Mouse (Mus musculus): Measurements from ENCODE around the gene Zcchc2. TPM values are rescaled to one million over a fixed set of nuclear protein-coding genes. Genes with fewer than 3 reads are reported as not detected.

Gene Zcchc2
- polyA plus RNA-seq, 1 experiment from 2014 or later: 1.0 TPM

DNA sequence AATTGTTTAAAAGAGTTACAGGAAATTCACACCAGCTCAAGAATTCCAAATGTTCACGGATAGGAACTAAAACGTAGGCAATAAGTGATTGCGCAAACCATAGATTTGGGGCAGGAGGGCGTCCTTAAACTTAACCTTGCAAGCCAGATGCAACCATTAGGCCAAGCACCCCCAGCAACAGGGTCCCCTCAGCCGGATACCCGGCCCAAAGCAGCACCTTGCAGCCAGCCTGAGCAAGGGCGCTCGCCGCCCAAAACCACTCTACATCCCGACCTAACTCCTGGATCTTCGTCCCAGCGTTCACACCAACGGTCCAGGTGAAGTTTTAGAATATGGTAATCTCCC is 594 bp upstream of the Zcchc2 start:
- Histone ChIP-seq H3K4me3 (replicated peaks) (peak overlapping the region; percentile 86), H3K4me1 (replicated peaks) (peaks cover 58% of the 10 kb centered on the region), H3K9ac (peak overlapping the region; percentile 90), H3K9me3 (replicated peaks) (no peaks in the 10 kb centered on the region), H3K36me3 (replicated peaks) (no peaks in the 10 kb centered on the region), H3K27me3 (no peaks in the 10 kb centered on the region), H3K27ac (replicated peaks) (peak overlapping the region; percentile 96), H3K4me2 (peak overlapping the region; percentile 99)
- ATAC-seq (ENCODE audit: insufficient read depth): no peak
- WGBS (ENCODE audit: insufficient replicate concordance): 1% methylated on average over 13 of the region's 13 CpGs

DNA sequence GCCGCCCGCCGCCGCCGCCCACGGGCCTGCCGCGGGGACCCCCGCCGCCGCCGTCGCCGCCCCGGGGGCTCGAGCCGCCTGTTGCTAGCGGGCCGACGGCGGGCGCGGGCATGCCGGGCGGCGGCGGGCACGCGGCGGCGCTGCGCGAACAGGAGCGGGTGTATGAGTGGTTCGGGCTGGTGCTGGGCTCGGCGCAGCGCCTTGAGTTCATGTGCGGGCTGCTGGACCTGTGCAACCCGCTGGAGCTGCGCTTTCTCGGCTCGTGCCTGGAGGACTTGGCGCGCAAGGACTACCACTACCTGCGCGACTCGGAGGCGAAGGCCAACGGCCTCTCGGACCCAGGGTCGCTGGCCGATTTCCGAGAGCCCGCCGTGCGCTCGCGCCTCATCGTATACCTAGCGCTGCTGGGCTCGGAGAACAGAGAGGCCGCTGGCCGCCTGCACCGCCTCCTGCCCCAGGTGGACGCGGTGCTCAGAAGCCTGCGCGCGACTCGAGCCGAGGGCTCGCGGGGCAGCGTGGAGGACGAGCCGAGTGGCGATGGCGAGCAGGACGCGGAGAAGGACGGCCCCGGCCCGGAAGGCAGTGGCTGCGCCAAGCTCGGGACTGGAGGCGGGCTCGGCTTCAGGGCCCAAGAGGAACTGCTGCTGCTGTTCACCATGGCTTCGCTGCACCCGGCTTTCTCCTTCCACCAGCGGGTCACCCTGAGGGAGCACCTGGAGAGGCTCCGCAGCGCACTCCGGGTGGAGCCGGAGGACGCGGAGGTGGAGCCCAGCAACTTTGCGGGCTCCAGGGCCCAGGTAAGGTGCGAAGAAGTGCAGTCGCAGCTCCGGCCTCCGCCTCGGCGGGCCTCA is 930 bp downstream of the Zcchc2 start:
- no peaks in the 10 kb centered on the region for H3K9me3 ChIP-seq (replicated peaks)
- H3K27me3 ChIP-seq: no peaks in the 10 kb centered on the region
- under 1% methylated on average over 103 of the region's 104 CpGs for WGBS (ENCODE audit: insufficient replicate concordance)
- H3K36me3 ChIP-seq (replicated peaks): no peaks in the 10 kb centered on the region
- peaks cover 74% of the 10 kb centered on the region for H3K4me1 ChIP-seq (replicated peaks)
- peak overlapping the region; percentile 90 for H3K9ac ChIP-seq
- peak overlapping the region; percentile 86 for H3K4me3 ChIP-seq (replicated peaks)
- H3K4me2 ChIP-seq: peak overlapping the region; percentile 99
- peak overlapping the region; percentile 96 for H3K27ac ChIP-seq (replicated peaks)
- ATAC-seq (ENCODE audit: insufficient read depth): peak; percentile 13

DNA sequence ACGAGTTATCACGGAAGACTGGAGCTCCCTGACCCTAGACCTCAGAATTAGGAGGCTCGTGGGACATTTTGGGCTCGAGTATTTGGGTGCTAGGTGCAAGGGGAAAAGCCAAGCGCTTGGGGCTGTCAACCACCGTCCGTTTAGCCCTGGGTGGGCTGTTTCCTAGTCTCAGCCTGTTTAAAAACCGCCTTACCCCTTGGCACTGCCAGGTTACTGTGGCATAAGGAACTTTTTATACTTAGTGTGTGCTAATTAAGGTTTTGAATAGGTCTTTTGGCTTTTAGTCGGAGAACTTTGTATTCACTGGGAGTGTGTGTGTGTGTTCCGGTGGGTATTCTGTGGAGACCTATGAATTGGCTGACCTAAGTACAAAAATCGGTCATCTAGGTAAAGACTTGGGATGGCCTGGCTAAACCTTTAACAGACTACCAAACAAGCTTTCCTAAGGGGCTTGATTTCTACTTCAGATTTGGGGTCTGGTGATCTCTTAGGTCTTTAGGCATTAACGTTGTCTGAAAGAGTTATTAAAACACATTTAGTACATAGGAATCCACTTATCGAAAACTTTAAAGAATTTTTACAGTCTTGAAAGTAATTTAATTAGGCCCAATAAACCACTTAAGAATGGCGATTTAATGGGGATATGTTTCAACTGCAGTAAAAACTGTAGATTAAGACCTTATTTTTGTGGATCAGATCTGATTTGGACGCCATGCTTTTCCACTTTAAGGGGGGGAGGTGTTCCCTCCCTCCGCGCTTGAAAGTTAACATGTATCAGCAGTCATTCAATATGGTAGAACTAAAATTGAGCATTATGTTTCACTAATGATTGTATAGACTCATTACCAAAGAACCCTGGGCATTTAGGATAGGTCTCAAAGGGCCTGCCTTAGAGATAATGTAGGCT is 2.0 kb downstream of the Zcchc2 start:
- H3K27me3 ChIP-seq: no peaks in the 10 kb centered on the region
- no peaks in the 10 kb centered on the region for H3K9me3 ChIP-seq (replicated peaks)
- peak overlapping the region; percentile 96 for H3K27ac ChIP-seq (replicated peaks)
- H3K4me2 ChIP-seq: peak overlapping the region; percentile 99
- H3K9ac ChIP-seq: peak overlapping the region; percentile 90
- WGBS (ENCODE audit: insufficient replicate concordance): 11% methylated on average over 17 of the region's 17 CpGs
- no peak for ATAC-seq (ENCODE audit: insufficient read depth)
- peaks cover 74% of the 10 kb centered on the region for H3K4me1 ChIP-seq (replicated peaks)
- H3K36me3 ChIP-seq (replicated peaks): no peaks in the 10 kb centered on the region
- peak overlapping the region; percentile 86 for H3K4me3 ChIP-seq (replicated peaks)

DNA sequence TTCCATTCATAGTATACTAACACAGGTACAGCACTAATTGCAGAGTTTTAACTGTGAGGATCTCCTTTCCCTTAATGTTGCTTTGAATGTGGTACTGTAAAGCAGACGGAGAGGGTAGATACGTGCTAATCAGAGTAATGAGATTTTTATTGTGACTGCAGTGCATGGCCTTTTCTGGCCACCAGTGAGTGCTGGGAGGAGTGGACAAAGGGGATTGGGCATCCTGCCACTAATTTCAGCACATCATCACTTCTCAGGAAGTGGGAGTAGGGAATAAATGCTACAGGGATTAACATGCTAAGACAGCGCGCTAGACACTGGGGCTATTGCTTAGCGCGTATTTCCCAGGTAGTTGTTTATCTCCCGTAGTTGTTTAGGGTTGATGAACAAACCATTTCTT is 3.0 kb downstream of the Zcchc2 start:
- Histone ChIP-seq H3K9ac (peak overlapping the region; percentile 76), H3K27me3 (no peaks in the 10 kb centered on the region), H3K4me1 (replicated peaks) (peaks cover 78% of the 10 kb centered on the region), H3K4me3 (replicated peaks) (peak overlapping the region; percentile 86), H3K9me3 (replicated peaks) (no peaks in the 10 kb centered on the region), H3K4me2 (peak overlapping the region; percentile 99), H3K27ac (replicated peaks) (peak overlapping the region; percentile 84), H3K36me3 (replicated peaks) (no peaks in the 10 kb centered on the region)
- 4% methylated on average over 7 of the region's 7 CpGs for WGBS (ENCODE audit: insufficient replicate concordance)
- ATAC-seq (ENCODE audit: insufficient read depth): no peak

DNA sequence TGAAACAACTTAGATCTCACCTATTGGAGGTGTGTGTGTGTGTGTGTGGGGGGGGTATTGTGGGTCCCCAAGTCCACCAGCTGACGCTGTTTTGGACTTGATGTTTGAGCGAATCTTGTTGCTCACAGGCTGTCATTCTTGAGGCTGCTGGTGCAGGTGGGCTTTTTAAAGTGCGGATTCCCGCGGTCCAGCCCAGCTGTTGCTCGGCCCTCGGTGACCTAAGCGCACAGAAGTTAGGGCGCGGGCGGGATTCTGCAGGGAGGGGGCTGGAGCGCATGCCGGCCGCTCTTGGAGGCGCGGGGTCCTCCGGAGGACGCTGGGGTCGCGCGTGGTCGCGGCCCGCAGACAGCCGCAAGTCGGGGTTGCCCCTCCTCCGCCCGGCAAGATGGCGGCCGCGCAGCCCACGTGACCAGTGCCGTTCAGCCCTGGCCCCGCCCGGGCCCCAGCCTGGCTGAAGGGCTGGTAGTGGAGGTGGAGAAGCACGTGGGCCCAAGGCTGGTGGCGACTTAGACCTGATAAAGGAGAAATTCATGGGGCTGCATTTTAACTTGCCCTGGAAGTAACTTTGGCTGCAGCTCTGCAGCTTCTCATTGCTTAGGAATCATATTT is 3.5 kb downstream of the Zcchc2 start:
- peak; percentile 53 for ATAC-seq (ENCODE audit: insufficient read depth)
- peak overlapping the region; percentile 86 for H3K4me3 ChIP-seq (replicated peaks)
- peak overlapping the region; percentile 84 for H3K27ac ChIP-seq (replicated peaks)
- H3K9ac ChIP-seq: peak overlapping the region; percentile 76
- no peaks in the 10 kb centered on the region for H3K27me3 ChIP-seq
- H3K4me1 ChIP-seq (replicated peaks): peaks cover 80% of the 10 kb centered on the region
- no peaks in the 10 kb centered on the region for H3K36me3 ChIP-seq (replicated peaks)
- H3K9me3 ChIP-seq (replicated peaks): no peaks in the 10 kb centered on the region
- H3K4me2 ChIP-seq: peak overlapping the region; percentile 99
- WGBS (ENCODE audit: insufficient replicate concordance): 0% methylated on average over 37 of the region's 37 CpGs

DNA sequence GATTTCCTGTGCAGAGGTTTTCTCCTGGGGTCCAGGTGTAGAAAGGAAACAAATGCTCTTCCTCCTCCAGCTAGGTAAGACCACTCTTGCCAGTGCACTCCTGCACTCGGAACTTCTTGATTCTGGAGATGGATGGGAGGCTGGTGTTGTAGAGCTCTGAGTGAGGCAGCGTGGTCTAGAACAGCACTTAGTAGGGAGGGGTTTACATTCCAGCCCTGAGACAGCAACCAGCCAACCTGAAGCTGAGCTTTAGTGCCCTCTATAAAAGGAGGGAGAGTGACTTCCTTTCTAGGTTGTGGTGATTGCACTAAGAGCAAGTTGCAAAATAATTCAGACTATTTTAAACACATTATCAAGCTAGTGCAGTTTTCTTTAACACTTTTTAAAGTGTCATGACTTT is 5.8 kb downstream of the Zcchc2 start:
- Histone ChIP-seq H3K27ac (replicated peaks) (peak overlapping the region; percentile 33; the same call in 1 of the 2 replicates), H3K4me1 (replicated peaks) (peaks cover 66% of the 10 kb centered on the region), H3K4me2 (no peak overlapping the region), H3K36me3 (replicated peaks) (no peaks in the 10 kb centered on the region), H3K27me3 (no peaks in the 10 kb centered on the region), H3K9me3 (replicated peaks) (no peaks in the 10 kb centered on the region), H3K4me3 (replicated peaks) (no peak overlapping the region), H3K9ac (no peak overlapping the region)
- ATAC-seq (ENCODE audit: insufficient read depth): no peak
- WGBS (ENCODE audit: insufficient replicate concordance): 45% methylated on average over 2 of the region's 2 CpGs

DNA sequence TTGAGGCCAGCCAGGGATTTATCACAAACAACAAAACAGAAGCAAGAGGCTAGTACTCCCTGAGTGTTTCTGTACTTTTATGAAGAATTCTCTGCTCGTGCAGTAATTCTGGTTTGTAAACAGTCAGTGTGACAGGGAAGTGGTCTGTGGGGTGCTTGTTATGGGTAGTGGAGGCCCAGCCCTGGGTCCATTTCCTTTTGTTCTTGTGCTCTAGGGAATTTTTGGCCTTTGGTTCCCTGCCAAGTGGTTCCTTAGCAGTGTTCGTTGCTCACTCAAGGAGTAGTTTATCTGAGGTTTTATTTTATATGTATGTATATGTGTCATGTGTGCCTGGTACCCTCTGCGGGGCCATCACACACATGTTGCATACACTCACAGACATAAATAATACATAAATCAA is 7.1 kb downstream of the Zcchc2 start:
- no peak overlapping the region for H3K9ac ChIP-seq
- 39% methylated on average over 3 of the region's 3 CpGs for WGBS (ENCODE audit: insufficient replicate concordance)
- no peak overlapping the region for H3K4me2 ChIP-seq
- no peaks in the 10 kb centered on the region for H3K9me3 ChIP-seq (replicated peaks)
- H3K4me1 ChIP-seq (replicated peaks): peaks cover 57% of the 10 kb centered on the region
- H3K27ac ChIP-seq (replicated peaks): no peak overlapping the region
- no peak overlapping the region for H3K4me3 ChIP-seq (replicated peaks)
- H3K36me3 ChIP-seq (replicated peaks): no peaks in the 10 kb centered on the region
- ATAC-seq (ENCODE audit: insufficient read depth): no peak
- no peaks in the 10 kb centered on the region for H3K27me3 ChIP-seq

DNA sequence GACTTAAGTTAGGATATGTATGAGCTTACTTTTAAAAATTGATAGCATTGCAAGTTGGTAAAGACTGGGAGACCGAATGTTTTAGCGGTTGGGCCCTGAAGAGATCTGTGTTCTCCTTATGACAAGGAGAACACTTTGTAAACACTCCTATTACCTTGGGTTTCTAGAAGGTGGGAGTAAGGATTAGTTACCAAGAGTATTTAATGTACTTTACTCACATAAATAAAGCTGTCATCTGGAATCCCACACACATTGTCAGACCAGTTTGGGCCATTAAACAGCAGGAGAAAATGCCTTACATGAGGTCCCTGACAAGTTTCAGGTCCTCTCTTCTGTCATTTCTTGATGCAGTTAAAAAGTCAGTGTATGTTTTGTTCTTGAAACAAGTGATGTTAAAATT is 9.6 kb downstream of the Zcchc2 start:
- Histone ChIP-seq H3K4me3 (replicated peaks) (no peak overlapping the region), H3K9ac (no peak overlapping the region), H3K9me3 (replicated peaks) (no peaks in the 10 kb centered on the region), H3K4me2 (no peak overlapping the region), H3K36me3 (replicated peaks) (peaks cover 10% of the 10 kb centered on the region), H3K27ac (replicated peaks) (no peak overlapping the region), H3K27me3 (no peaks in the 10 kb centered on the region), H3K4me1 (replicated peaks) (peaks cover 35% of the 10 kb centered on the region)
- no peak for ATAC-seq (ENCODE audit: insufficient read depth)
- WGBS (ENCODE audit: insufficient replicate concordance): 84% methylated on average over 2 of the region's 2 CpGs

DNA sequence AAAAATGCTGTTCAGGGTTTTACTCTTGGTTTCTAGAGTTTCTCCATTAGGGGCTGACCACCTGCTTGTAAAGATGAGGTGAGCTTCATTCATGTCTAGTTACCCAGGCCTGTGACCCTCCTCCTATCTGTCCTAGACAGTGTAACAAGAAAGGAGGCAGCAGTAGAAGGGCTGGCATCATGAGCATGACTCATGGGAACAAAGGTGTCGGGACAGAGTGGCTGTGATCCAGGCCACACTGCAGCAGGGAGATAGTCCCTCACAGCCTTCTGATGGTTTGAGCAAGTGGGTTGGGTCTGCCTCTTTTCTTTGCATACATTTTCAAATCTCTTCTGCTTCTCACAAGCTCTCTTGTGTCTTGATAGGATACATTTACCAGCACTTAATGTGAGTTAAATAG is 17.4 kb downstream of the Zcchc2 start:
- Histone ChIP-seq H3K9ac (no peak overlapping the region), H3K4me2 (no peak overlapping the region), H3K27ac (replicated peaks) (no peak overlapping the region), H3K27me3 (no peaks in the 10 kb centered on the region), H3K4me1 (replicated peaks) (no peaks in the 10 kb centered on the region), H3K4me3 (replicated peaks) (no peak overlapping the region), H3K36me3 (replicated peaks) (peaks cover 56% of the 10 kb centered on the region), H3K9me3 (replicated peaks) (no peaks in the 10 kb centered on the region)
- 51% methylated on average over 1 of the region's 1 CpGs for WGBS (ENCODE audit: insufficient replicate concordance)
- ATAC-seq (ENCODE audit: insufficient read depth): no peak

DNA sequence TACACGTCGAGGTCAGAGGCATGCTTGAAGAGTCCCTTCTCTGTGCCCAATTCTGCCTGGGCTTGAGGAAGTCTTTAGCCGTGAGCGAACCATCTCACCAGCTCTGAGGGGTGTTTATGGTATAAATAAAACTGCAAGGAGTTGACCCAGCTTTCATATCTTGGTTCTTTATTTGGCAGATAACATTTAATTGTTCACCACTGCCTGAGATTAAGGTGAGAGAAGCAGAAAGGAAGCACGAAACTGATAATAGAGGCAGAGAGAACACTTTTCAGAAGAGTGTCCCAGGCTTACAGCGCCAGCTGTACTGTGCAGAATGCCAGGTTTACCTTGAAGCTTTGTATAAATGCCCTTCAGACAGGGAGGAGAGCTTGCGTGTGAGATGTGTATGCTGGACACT is 20.9 kb downstream of the Zcchc2 start:
- no peaks in the 10 kb centered on the region for H3K4me1 ChIP-seq (replicated peaks)
- no peaks in the 10 kb centered on the region for H3K9me3 ChIP-seq (replicated peaks)
- WGBS (ENCODE audit: insufficient replicate concordance): 66% methylated on average over 7 of the region's 7 CpGs
- peaks cover 55% of the 10 kb centered on the region for H3K36me3 ChIP-seq (replicated peaks)
- no peak overlapping the region for H3K4me2 ChIP-seq
- no peaks in the 10 kb centered on the region for H3K27me3 ChIP-seq
- H3K9ac ChIP-seq: no peak overlapping the region
- no peak for ATAC-seq (ENCODE audit: insufficient read depth)
- no peak overlapping the region for H3K4me3 ChIP-seq (replicated peaks)
- no peak overlapping the region for H3K27ac ChIP-seq (replicated peaks)

DNA sequence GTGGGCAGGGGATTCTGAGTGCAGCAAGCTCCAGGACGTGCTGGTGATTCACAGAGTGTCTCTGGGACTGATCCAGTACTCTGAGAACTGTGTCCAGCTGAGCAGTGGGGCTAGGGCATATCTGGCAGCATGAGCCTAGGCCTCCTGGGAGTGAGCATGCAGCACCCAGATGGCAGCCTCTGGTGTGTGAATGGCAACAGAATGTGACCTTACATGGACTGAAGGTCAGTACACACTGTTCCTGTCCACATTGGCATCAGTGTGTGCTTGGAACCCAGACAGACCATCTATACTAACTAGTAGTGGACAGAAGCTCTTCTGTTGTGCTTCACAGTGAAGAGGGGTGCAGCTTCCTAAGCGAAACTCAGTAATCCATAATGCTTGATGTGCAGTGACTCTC is 23.6 kb downstream of the Zcchc2 start:
- Histone ChIP-seq H3K9ac (no peak overlapping the region), H3K27me3 (no peaks in the 10 kb centered on the region), H3K4me1 (replicated peaks) (no peaks in the 10 kb centered on the region), H3K9me3 (replicated peaks) (no peaks in the 10 kb centered on the region), H3K4me2 (no peak overlapping the region), H3K36me3 (replicated peaks) (peaks cover 50% of the 10 kb centered on the region), H3K27ac (replicated peaks) (no peak overlapping the region), H3K4me3 (replicated peaks) (no peak overlapping the region)
- 62% methylated on average over 2 of the region's 2 CpGs for WGBS (ENCODE audit: insufficient replicate concordance)
- ATAC-seq (ENCODE audit: insufficient read depth): no peak

All from liver, embryonic 15.5 days (tissue).